Mouse (Mus musculus) liver, embryonic 14.5 days (tissue): ENCODE measurements around the gene Il13.

Experiments used
- CTCF ChIP-seq: IDR thresholded peaks from 2 replicates; pipeline ENCODE4 v1.5.1; 2016; ENCODE audit warnings: antibody characterized with exemption, low read depth, control low read depth
- EP300 ChIP-seq: IDR thresholded peaks from 2 replicates; pipeline ENCODE4 v1.6.1; 2016; ENCODE audit warnings: antibody characterized with exemption, low read depth

- TF ChIP-seq CTCF (no peak), EP300 (no peak)
These were observed 1.7 kb upstream of the Il13 start for GRCm38 (mm10) chr11:53636183-53636646.
